Mouse (Mus musculus): ENCODE measurements at regions not wholly inside any gene's neighbourhood (a gene's known extent, or its start where the extent isn't known, plus 50 kb on each side); places are given as distances from the start of the nearest gene placed in this dataset.

DNA sequence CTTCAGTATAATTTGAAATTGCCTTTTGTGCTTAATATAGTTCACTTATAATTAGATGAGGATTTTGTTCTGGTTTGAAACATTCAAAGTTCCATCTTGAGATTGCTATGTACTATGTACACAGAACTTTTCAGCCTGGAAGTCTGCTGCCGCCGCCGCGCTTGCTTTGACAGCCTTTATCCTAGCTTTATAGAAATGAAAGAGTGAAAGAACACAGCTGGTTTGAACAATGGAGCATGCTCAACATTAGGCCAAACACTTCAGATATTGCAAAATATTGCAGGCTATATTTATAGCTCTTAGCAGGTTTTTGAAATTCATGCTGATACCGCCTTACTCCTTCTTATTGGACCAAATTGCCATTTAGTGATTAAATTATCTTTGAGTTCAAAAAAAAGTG lies 305.1 kb upstream of the Prkd1 start:
- no peaks in the 10 kb centered on the region for H3K36me3 ChIP-seq (ENCODE audit: control insufficient read depth, insufficient read depth, low read length)
- DNase-seq (ENCODE audit: low spot score), result no peak
- no peak overlapping the region for H3K9ac ChIP-seq (ENCODE audit: low read depth, low read length)
- H3K4me3 ChIP-seq (ENCODE audit: low read depth, low read length), result no peak overlapping the region
- no peaks in the 10 kb centered on the region for H3K9me3 ChIP-seq (ENCODE audit: control insufficient read depth, low read length)
- no peak overlapping the region for H3K4me2 ChIP-seq (replicated peaks; ENCODE audit: low read depth, low read length)
- 96% methylated on average over 5 of the region's 5 CpGs for WGBS
- no peaks in the 10 kb centered on the region for H3K27me3 ChIP-seq (ENCODE audit: control insufficient read depth, insufficient read depth, low read length)
- no peaks in the 10 kb centered on the region for H3K4me1 ChIP-seq (replicated peaks; ENCODE audit: control insufficient read depth, insufficient read depth, low read length)
- ATAC-seq (ENCODE audit: low FRiP score), result no peak
- no peak overlapping the region for H3K27ac ChIP-seq (ENCODE audit: low read depth, low read length)

DNA sequence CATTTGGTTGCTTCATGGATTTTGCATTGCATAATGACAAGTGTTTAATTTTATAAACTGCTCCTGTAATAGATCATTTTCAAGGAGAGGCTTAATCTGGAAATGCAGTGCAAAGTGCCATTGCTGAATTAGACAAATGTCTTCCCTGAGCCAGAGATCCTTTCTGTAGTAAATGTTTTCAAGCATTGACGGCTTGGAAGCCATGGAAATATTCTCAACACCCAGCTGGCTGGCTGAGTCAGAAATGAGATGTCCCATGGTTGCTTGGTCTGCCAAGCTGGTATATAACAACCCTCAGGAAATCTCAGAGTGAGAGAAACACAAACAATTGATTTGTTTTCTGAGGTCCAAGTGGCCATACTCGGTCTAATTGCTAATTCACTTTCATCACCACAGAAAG lies 298.1 kb upstream of the Prkd1 start:
- 87% methylated on average over 2 of the region's 2 CpGs for WGBS
- Histone ChIP-seq H3K27ac (ENCODE audit: low read depth, low read length) (no peak overlapping the region), H3K36me3 (ENCODE audit: control insufficient read depth, insufficient read depth, low read length) (no peaks in the 10 kb centered on the region), H3K4me3 (ENCODE audit: low read depth, low read length) (no peak overlapping the region), H3K9ac (ENCODE audit: low read depth, low read length) (no peak overlapping the region), H3K27me3 (ENCODE audit: control insufficient read depth, insufficient read depth, low read length) (no peaks in the 10 kb centered on the region; the same call in 1 of the 2 replicates), H3K4me2 (replicated peaks; ENCODE audit: low read depth, low read length) (no peak overlapping the region), H3K4me1 (replicated peaks; ENCODE audit: control insufficient read depth, insufficient read depth, low read length) (no peaks in the 10 kb centered on the region), H3K9me3 (ENCODE audit: control insufficient read depth, low read length) (no peaks in the 10 kb centered on the region)
- ATAC-seq (ENCODE audit: low FRiP score) (no peak), DNase-seq (ENCODE audit: low spot score) (no peak)

GRCm38 (mm10) chr12:50943741-50944521 lies 295.0 kb upstream of the Prkd1 start:
- ATAC-seq (ENCODE audit: low FRiP score), result peak; percentile 88
- Histone ChIP-seq H3K9me3 (ENCODE audit: control insufficient read depth, low read length) (no peaks in the 10 kb centered on the region), H3K27ac (ENCODE audit: low read depth, low read length) (no peak overlapping the region), H3K36me3 (ENCODE audit: control insufficient read depth, insufficient read depth, low read length) (no peaks in the 10 kb centered on the region), H3K4me2 (replicated peaks; ENCODE audit: low read depth, low read length) (peak overlapping the region; percentile 50), H3K9ac (ENCODE audit: low read depth, low read length) (peak overlapping the region; percentile 60), H3K4me1 (replicated peaks; ENCODE audit: control insufficient read depth, insufficient read depth, low read length) (no peaks in the 10 kb centered on the region), H3K27me3 (ENCODE audit: control insufficient read depth, insufficient read depth, low read length) (no peaks in the 10 kb centered on the region; the same call in none of the 2 replicates), H3K4me3 (ENCODE audit: low read depth, low read length) (peak overlapping the region; percentile 24)
- 28% methylated on average over 19 of the region's 19 CpGs for WGBS
- DNase-seq (ENCODE audit: low spot score), result peak; percentile 85

DNA sequence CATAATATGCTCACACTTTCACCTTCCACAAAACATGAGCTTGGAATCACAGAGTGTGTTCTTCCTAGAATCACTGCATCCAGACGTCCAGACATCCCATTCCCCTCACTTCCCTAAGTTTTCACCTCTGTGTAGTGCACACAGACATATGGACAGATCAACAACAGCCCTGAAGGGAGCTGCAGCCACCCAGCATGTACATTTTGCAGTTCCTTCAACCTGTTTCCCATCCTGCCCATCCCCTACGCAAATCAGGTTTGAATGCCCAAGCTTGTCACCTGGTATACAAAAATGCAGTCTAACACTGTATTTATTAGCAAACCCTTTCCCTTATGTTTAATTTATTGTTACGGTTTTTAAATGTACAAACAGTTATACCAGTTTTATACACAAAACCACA lies 294.4 kb upstream of the Prkd1 start:
- H3K9me3 ChIP-seq (ENCODE audit: control insufficient read depth, low read length), result no peaks in the 10 kb centered on the region
- H3K4me1 ChIP-seq (replicated peaks; ENCODE audit: control insufficient read depth, insufficient read depth, low read length), result no peaks in the 10 kb centered on the region
- H3K4me2 ChIP-seq (replicated peaks; ENCODE audit: low read depth, low read length), result no peak overlapping the region
- ATAC-seq (ENCODE audit: low FRiP score) (peak; percentile 32), DNase-seq (ENCODE audit: low spot score) (no peak)
- H3K36me3 ChIP-seq (ENCODE audit: control insufficient read depth, insufficient read depth, low read length), result no peaks in the 10 kb centered on the region
- no peak overlapping the region for H3K4me3 ChIP-seq (ENCODE audit: low read depth, low read length)
- no peak overlapping the region for H3K27ac ChIP-seq (ENCODE audit: low read depth, low read length)
- no peaks in the 10 kb centered on the region; the same call in none of the 2 replicates for H3K27me3 ChIP-seq (ENCODE audit: control insufficient read depth, insufficient read depth, low read length)
- no peak overlapping the region for H3K9ac ChIP-seq (ENCODE audit: low read depth, low read length)
- WGBS, result 54% methylated on average over 3 of the region's 3 CpGs

GRCm38 (mm10) chr12:50935516-50935915 lies 286.6 kb upstream of the Prkd1 start:
- Histone ChIP-seq H3K4me2 (replicated peaks; ENCODE audit: low read depth, low read length) (no peak overlapping the region), H3K27me3 (ENCODE audit: control insufficient read depth, insufficient read depth, low read length) (no peaks in the 10 kb centered on the region; the same call in 1 of the 2 replicates), H3K27ac (ENCODE audit: low read depth, low read length) (no peak overlapping the region), H3K4me1 (replicated peaks; ENCODE audit: control insufficient read depth, insufficient read depth, low read length) (no peaks in the 10 kb centered on the region), H3K4me3 (ENCODE audit: low read depth, low read length) (no peak overlapping the region), H3K9me3 (ENCODE audit: control insufficient read depth, low read length) (no peaks in the 10 kb centered on the region), H3K9ac (ENCODE audit: low read depth, low read length) (no peak overlapping the region), H3K36me3 (ENCODE audit: control insufficient read depth, insufficient read depth, low read length) (no peaks in the 10 kb centered on the region)
- WGBS, result 84% methylated on average over 5 of the region's 5 CpGs
- DNase-seq (ENCODE audit: low spot score), result no peak
- ATAC-seq (ENCODE audit: low FRiP score), result no peak

DNA sequence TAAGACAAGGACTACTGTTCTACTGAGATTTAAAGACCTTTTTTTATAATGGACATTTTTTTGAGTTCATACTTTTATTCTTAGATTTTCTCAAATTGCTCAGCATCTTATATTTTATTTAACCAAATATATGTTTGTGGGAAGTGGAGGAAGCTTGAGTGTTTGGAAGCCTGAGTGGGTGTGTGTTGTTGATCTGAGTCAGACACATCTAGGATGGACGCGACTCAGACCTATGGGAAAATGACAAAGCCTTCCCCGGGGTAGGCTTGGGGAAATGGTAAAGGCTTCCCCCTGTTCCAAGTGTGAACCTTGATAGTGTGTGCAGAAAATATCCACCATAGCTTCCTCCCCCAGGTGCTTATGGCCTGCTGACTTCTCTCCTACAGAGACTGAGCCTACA lies 283.6 kb upstream of the Prkd1 start:
- H3K4me2 ChIP-seq (replicated peaks; ENCODE audit: low read depth, low read length), result no peak overlapping the region
- DNase-seq (ENCODE audit: low spot score) (no peak), ATAC-seq (ENCODE audit: low FRiP score) (no peak)
- H3K4me3 ChIP-seq (ENCODE audit: low read depth, low read length), result no peak overlapping the region
- no peak overlapping the region for H3K27ac ChIP-seq (ENCODE audit: low read depth, low read length)
- H3K27me3 ChIP-seq (ENCODE audit: control insufficient read depth, insufficient read depth, low read length), result no peaks in the 10 kb centered on the region
- no peaks in the 10 kb centered on the region for H3K9me3 ChIP-seq (ENCODE audit: control insufficient read depth, low read length)
- 96% methylated on average over 3 of the region's 3 CpGs for WGBS
- no peak overlapping the region for H3K9ac ChIP-seq (ENCODE audit: low read depth, low read length)
- H3K36me3 ChIP-seq (ENCODE audit: control insufficient read depth, insufficient read depth, low read length), result no peaks in the 10 kb centered on the region
- H3K4me1 ChIP-seq (replicated peaks; ENCODE audit: control insufficient read depth, insufficient read depth, low read length), result no peaks in the 10 kb centered on the region

- no peaks in the 10 kb centered on the region for H3K4me1 ChIP-seq (replicated peaks; ENCODE audit: control insufficient read depth, insufficient read depth, low read length)
- no peaks in the 10 kb centered on the region for H3K27me3 ChIP-seq (ENCODE audit: control insufficient read depth, insufficient read depth, low read length)
- no peak overlapping the region for H3K4me3 ChIP-seq (ENCODE audit: low read depth, low read length)
- no peak overlapping the region for H3K9ac ChIP-seq (ENCODE audit: low read depth, low read length)
- WGBS, result 87% methylated on average over 3 of the region's 3 CpGs
- no peaks in the 10 kb centered on the region for H3K36me3 ChIP-seq (ENCODE audit: control insufficient read depth, insufficient read depth, low read length)
- H3K9me3 ChIP-seq (ENCODE audit: control insufficient read depth, low read length), result no peaks in the 10 kb centered on the region
- H3K4me2 ChIP-seq (replicated peaks; ENCODE audit: low read depth, low read length), result no peak overlapping the region
- DNase-seq (ENCODE audit: low spot score) (no peak), ATAC-seq (ENCODE audit: low FRiP score) (no peak)
- H3K27ac ChIP-seq (ENCODE audit: low read depth, low read length), result no peak overlapping the region
Observed at GRCm38 (mm10) chr12:50929641-50930040, 280.7 kb upstream of the Prkd1 start.

GRCm38 (mm10) chr12:50926234-50926633 lies 277.3 kb upstream of the Prkd1 start:
- WGBS, result 31% methylated on average over 2 of the region's 2 CpGs
- Histone ChIP-seq H3K9ac (ENCODE audit: low read depth, low read length) (no peak overlapping the region), H3K4me3 (ENCODE audit: low read depth, low read length) (no peak overlapping the region), H3K9me3 (ENCODE audit: control insufficient read depth, low read length) (no peaks in the 10 kb centered on the region), H3K36me3 (ENCODE audit: control insufficient read depth, insufficient read depth, low read length) (no peaks in the 10 kb centered on the region), H3K27ac (ENCODE audit: low read depth, low read length) (no peak overlapping the region), H3K4me1 (replicated peaks; ENCODE audit: control insufficient read depth, insufficient read depth, low read length) (no peaks in the 10 kb centered on the region), H3K4me2 (replicated peaks; ENCODE audit: low read depth, low read length) (no peak overlapping the region), H3K27me3 (ENCODE audit: control insufficient read depth, insufficient read depth, low read length) (no peaks in the 10 kb centered on the region)
- DNase-seq (ENCODE audit: low spot score) (no peak), ATAC-seq (ENCODE audit: low FRiP score) (no peak)

- Histone ChIP-seq H3K9me3 (ENCODE audit: control insufficient read depth, low read length) (no peaks in the 10 kb centered on the region), H3K36me3 (ENCODE audit: control insufficient read depth, insufficient read depth, low read length) (no peaks in the 10 kb centered on the region), H3K4me2 (replicated peaks; ENCODE audit: low read depth, low read length) (no peak overlapping the region), H3K27me3 (ENCODE audit: control insufficient read depth, insufficient read depth, low read length) (no peaks in the 10 kb centered on the region), H3K4me3 (ENCODE audit: low read depth, low read length) (no peak overlapping the region), H3K27ac (ENCODE audit: low read depth, low read length) (no peak overlapping the region), H3K9ac (ENCODE audit: low read depth, low read length) (no peak overlapping the region), H3K4me1 (replicated peaks; ENCODE audit: control insufficient read depth, insufficient read depth, low read length) (no peaks in the 10 kb centered on the region)
- no peak for DNase-seq (ENCODE audit: low spot score)
- WGBS, result 86% methylated on average over 1 of the region's 1 CpGs
- no peak for ATAC-seq (ENCODE audit: low FRiP score)
Observed at GRCm38 (mm10) chr12:50921739-50922138, 272.8 kb upstream of the Prkd1 start.

All from hindbrain, embryonic 11.5 days (tissue).